Mouse (Mus musculus): ENCODE results near the gene Pmvk. TPM values are rescaled to one million over a fixed set of nuclear protein-coding genes. Genes with fewer than 3 reads are reported as not detected.

The Pmvk gene
- polyA plus RNA-seq, 1 experiment from 2014 or later = 48.0 TPM

GRCm38 (mm10) chr3:89473838-89474237 lies 19.5 kb downstream of the Pmvk start:
- Histone ChIP-seq H3K9me3 (ENCODE audit: low read depth, low read length) (no peaks in the 10 kb centered on the region), H3K27ac (ENCODE audit: low read depth) (no peak overlapping the region), H3K9ac (no peak overlapping the region), H3K4me3 (ENCODE audit: low read depth, low read length) (no peak overlapping the region), H3K36me3 (ENCODE audit: insufficient read depth) (peaks cover 9% of the 10 kb centered on the region; the same call in 1 of the 2 replicates), H3K27me3 (ENCODE audit: insufficient read depth, low read length) (no peaks in the 10 kb centered on the region), H3K4me2 (no peak overlapping the region), H3K4me1 (ENCODE audit: insufficient read depth) (no peaks in the 10 kb centered on the region)
- no peak for DNase-seq
- no peak for ATAC-seq (ENCODE audit: insufficient read depth)
- TF ChIP-seq CTCF (IDR thresholded peaks at IDR 0.05; ENCODE audit: low read depth) = no peak
- 69% methylated on average over 6 of the region's 6 CpGs for WGBS

GRCm38 (mm10) chr3:89479055-89479454 lies 24.7 kb downstream of the Pmvk start:
- DNase-seq = no peak
- 70% methylated on average over 6 of the region's 6 CpGs for WGBS
- no peaks in the 10 kb centered on the region for H3K4me1 ChIP-seq (ENCODE audit: insufficient read depth)
- H3K4me3 ChIP-seq (ENCODE audit: low read depth, low read length) = no peak overlapping the region
- no peak overlapping the region for H3K4me2 ChIP-seq
- H3K9me3 ChIP-seq (ENCODE audit: low read depth, low read length) = no peaks in the 10 kb centered on the region
- no peaks in the 10 kb centered on the region for H3K36me3 ChIP-seq (ENCODE audit: insufficient read depth)
- no peak overlapping the region for H3K9ac ChIP-seq
- no peaks in the 10 kb centered on the region for H3K27me3 ChIP-seq (ENCODE audit: insufficient read depth, low read length)
- ATAC-seq (ENCODE audit: insufficient read depth) = no peak
- no peak for TF ChIP-seq CTCF (IDR thresholded peaks at IDR 0.05; ENCODE audit: low read depth)
- H3K27ac ChIP-seq (ENCODE audit: low read depth) = no peak overlapping the region

GRCm38 (mm10) chr3:89481488-89481887 lies 27.1 kb downstream of the Pmvk start:
- no peak overlapping the region for H3K4me2 ChIP-seq
- 37% methylated on average over 2 of the region's 2 CpGs for WGBS

GRCm38 (mm10) chr3:89482249-89482648 lies 27.9 kb downstream of the Pmvk start:
- Histone ChIP-seq H3K4me3 (ENCODE audit: low read depth, low read length) (no peak overlapping the region), H3K4me2 (no peak overlapping the region), H3K9ac (no peak overlapping the region), H3K27ac (ENCODE audit: low read depth) (no peak overlapping the region), H3K27me3 (ENCODE audit: insufficient read depth, low read length) (no peaks in the 10 kb centered on the region), H3K4me1 (ENCODE audit: insufficient read depth) (0 out of 2 replicates have a peak, but pooled peaks cover 3% of the 10 kb centered on the region), H3K36me3 (ENCODE audit: insufficient read depth) (no peaks in the 10 kb centered on the region), H3K9me3 (ENCODE audit: low read depth, low read length) (no peaks in the 10 kb centered on the region)
- no peak for TF ChIP-seq CTCF (IDR thresholded peaks at IDR 0.05; ENCODE audit: low read depth)
- WGBS = 82% methylated on average over 5 of the region's 5 CpGs
- DNase-seq (no peak), ATAC-seq (ENCODE audit: insufficient read depth) (no peak)

More at GRCm38 (mm10) chr3:89481488-89481887, 27.1 kb downstream of the Pmvk start:
- H3K9me3 ChIP-seq (ENCODE audit: low read depth, low read length) = no peaks in the 10 kb centered on the region
- H3K4me1 ChIP-seq (ENCODE audit: insufficient read depth) = 0 out of 2 replicates have a peak, but pooled peaks cover 3% of the 10 kb centered on the region
- no peak for ATAC-seq (ENCODE audit: insufficient read depth)
- no peaks in the 10 kb centered on the region for H3K27me3 ChIP-seq (ENCODE audit: insufficient read depth, low read length)
- no peak overlapping the region for H3K9ac ChIP-seq
- H3K36me3 ChIP-seq (ENCODE audit: insufficient read depth) = no peaks in the 10 kb centered on the region
- DNase-seq = peak; percentile 51
- no peak overlapping the region for H3K27ac ChIP-seq (ENCODE audit: low read depth)
- no peak overlapping the region for H3K4me3 ChIP-seq (ENCODE audit: low read depth, low read length)
- TF ChIP-seq CTCF (IDR thresholded peaks at IDR 0.05; ENCODE audit: low read depth) = peak; percentile 65

- 13% methylated on average over 24 of the region's 24 CpGs for WGBS
- Histone ChIP-seq H3K4me3 (ENCODE audit: low read depth, low read length) (no peak overlapping the region), H3K36me3 (ENCODE audit: insufficient read depth) (no peaks in the 10 kb centered on the region), H3K9me3 (ENCODE audit: low read depth, low read length) (no peaks in the 10 kb centered on the region), H3K27me3 (ENCODE audit: insufficient read depth, low read length) (no peaks in the 10 kb centered on the region), H3K27ac (ENCODE audit: low read depth) (no peak overlapping the region), H3K4me2 (peak overlapping the region; percentile 50), H3K4me1 (ENCODE audit: insufficient read depth) (0 out of 2 replicates have a peak, but pooled peaks cover 3% of the 10 kb centered on the region), H3K9ac (0 out of 2 replicates have a peak overlapping the region, but pooled peaks have one; percentile 6)
- DNase-seq = peak; percentile 88
- ATAC-seq (ENCODE audit: insufficient read depth) = peak; percentile 90
- TF ChIP-seq CTCF (IDR thresholded peaks at IDR 0.05; ENCODE audit: low read depth) = peak; percentile 98
Observed at GRCm38 (mm10) chr3:89484766-89485524, 30.6 kb downstream of the Pmvk start.

GRCm38 (mm10) chr3:89486111-89486510 lies 31.8 kb downstream of the Pmvk start:
- Histone ChIP-seq H3K27me3 (ENCODE audit: insufficient read depth, low read length) (no peaks in the 10 kb centered on the region), H3K4me1 (ENCODE audit: insufficient read depth) (0 out of 2 replicates have a peak, but pooled peaks cover 3% of the 10 kb centered on the region), H3K27ac (ENCODE audit: low read depth) (no peak overlapping the region), H3K36me3 (ENCODE audit: insufficient read depth) (no peaks in the 10 kb centered on the region), H3K9ac (no peak overlapping the region), H3K4me2 (no peak overlapping the region), H3K9me3 (ENCODE audit: low read depth, low read length) (no peaks in the 10 kb centered on the region), H3K4me3 (ENCODE audit: low read depth, low read length) (no peak overlapping the region)
- DNase-seq = no peak
- 78% methylated on average over 8 of the region's 8 CpGs for WGBS
- no peak for ATAC-seq (ENCODE audit: insufficient read depth)
- no peak for TF ChIP-seq CTCF (IDR thresholded peaks at IDR 0.05; ENCODE audit: low read depth)

GRCm38 (mm10) chr3:89486916-89487702 lies 32.8 kb downstream of the Pmvk start:
- no peak overlapping the region for H3K27ac ChIP-seq (ENCODE audit: low read depth)
- H3K4me3 ChIP-seq (ENCODE audit: low read depth, low read length) = no peak overlapping the region
- H3K9ac ChIP-seq = no peak overlapping the region
- no peaks in the 10 kb centered on the region for H3K36me3 ChIP-seq (ENCODE audit: insufficient read depth)
- 0 out of 2 replicates have a peak, but pooled peaks cover 3% of the 10 kb centered on the region for H3K4me1 ChIP-seq (ENCODE audit: insufficient read depth)
- WGBS = 54% methylated on average over 20 of the region's 20 CpGs
- DNase-seq (no peak), ATAC-seq (ENCODE audit: insufficient read depth) (no peak)
- no peaks in the 10 kb centered on the region for H3K9me3 ChIP-seq (ENCODE audit: low read depth, low read length)
- no peaks in the 10 kb centered on the region for H3K27me3 ChIP-seq (ENCODE audit: insufficient read depth, low read length)
- no peak for TF ChIP-seq CTCF (IDR thresholded peaks at IDR 0.05; ENCODE audit: low read depth)
- no peak overlapping the region for H3K4me2 ChIP-seq
